Mouse (Mus musculus) CH12.LX (cell line): ENCODE measurements around the gene Jmjd1c. TPM values are rescaled to one million over a fixed set of nuclear protein-coding genes. Genes with fewer than 3 reads are reported as not detected.

Source experiments
- DNase-seq: peaks from one replicate; pipeline ENCODE4 v3.0.0-alpha.2; 2013; ENCODE audit errors: extremely low read depth
- H3K27ac ChIP-seq: 2 replicates; pipeline ENCODE4 v1.5.1; 2012; ENCODE audit warnings: low read depth, mild to moderate bottlenecking, control low read depth, moderate library complexity; ENCODE audit not compliant: insufficient read depth
- H3K27me3 ChIP-seq: replicated peaks from 2 replicates; pipeline ENCODE3; 2012; ENCODE audit warnings: inconsistent platforms
- H3K36me3 ChIP-seq, 2 experiments: replicated peaks in 1 of 2; 2 replicates each; pipeline versions ENCODE3 to v1.6.1; 2012; ENCODE audit warnings: inconsistent platforms in 1 of 2, low read length in 1 of 2, mild to moderate bottlenecking in 1 of 2, mixed read lengths in 1 of 2, moderate library complexity in 1 of 2; ENCODE audit not compliant: control insufficient read depth in 1 of 2, insufficient read depth in 1 of 2
- H3K4me1 ChIP-seq, 2 experiments: 2 replicates each; pipeline ENCODE4 v1.6.1; 2012; ENCODE audit warnings: inconsistent platforms in 1 of 2, moderate library complexity in 1 of 2; ENCODE audit not compliant: insufficient read depth in 2 of 2, control insufficient read depth in 1 of 2
- H3K4me2 ChIP-seq: 2 replicates; pipeline ENCODE4 v1.6.1; 2012; ENCODE audit warnings: low read depth, mild to moderate bottlenecking, control low read depth; ENCODE audit not compliant: poor library complexity, insufficient read depth, severe bottlenecking
- H3K4me3 ChIP-seq, 3 experiments: fragments of 150-350 bp in 1 of 3; sonication (generic) in 1 of 3; replicated peaks in 1 of 3; 2 replicates each; pipeline versions ENCODE3 to v1.5.1; 2011 to 2012; ENCODE audit warnings: low read depth in 2 of 3, low read length in 2 of 3, mild to moderate bottlenecking in 2 of 3, moderate library complexity in 2 of 3, control low read depth in 1 of 3, improper control_type of control experiment in 1 of 3, inconsistent platforms in 1 of 3, mixed read lengths in 1 of 3; ENCODE audit not compliant: poor library complexity in 1 of 3
- H3K79me2 ChIP-seq: replicated peaks from 2 replicates; pipeline ENCODE4 v1.6.1; 2012; ENCODE audit warnings: mild to moderate bottlenecking, moderate library complexity; ENCODE audit not compliant: control insufficient read depth, poor library complexity, insufficient read depth, severe bottlenecking; ENCODE audit errors: extremely low read depth
- H3K9ac ChIP-seq: 2 replicates; pipeline ENCODE4 v1.6.1; 2012; ENCODE audit warnings: low read depth, mild to moderate bottlenecking, control low read depth, moderate library complexity; ENCODE audit not compliant: insufficient read depth
- H3K9me3 ChIP-seq: replicated peaks from 2 replicates; pipeline ENCODE3; 2012; ENCODE audit warnings: low read length, inconsistent platforms, mixed read lengths
- BHLHE40 ChIP-seq: IDR thresholded peaks from 2 replicates; pipeline ENCODE4 v1.6.1; 2011; ENCODE audit warnings: mild to moderate bottlenecking, low read depth, low read length, improper control_type of control experiment
- CHD1 ChIP-seq: IDR thresholded peaks from 2 replicates; pipeline ENCODE4 v1.6.1; 2012; ENCODE audit warnings: low read depth, low read length, improper control_type of control experiment, inconsistent platforms
- CTCF ChIP-seq, 2 experiments: IDR thresholded peaks in 1 of 2; conservative IDR thresholded peaks in 1 of 2; 2 replicates each; pipeline ENCODE4 v1.5.1; 2011 to 2012; ENCODE audit warnings: low read depth in 2 of 2, low read length in 2 of 2, improper control_type of control experiment in 1 of 2, inconsistent platforms in 1 of 2, mild to moderate bottlenecking in 1 of 2, moderate library complexity in 1 of 2
- E2F4 ChIP-seq: IDR thresholded peaks from 2 replicates; pipeline ENCODE4 v1.6.1; 2011; ENCODE audit warnings: low read depth, low read length, improper control_type of control experiment; ENCODE audit not compliant: insufficient replicate concordance
- EP300 ChIP-seq: IDR thresholded peaks from 2 replicates; pipeline ENCODE4 v1.6.1; 2011; ENCODE audit warnings: low read length, improper control_type of control experiment
- ETS1 ChIP-seq: conservative IDR thresholded peaks from 2 replicates; pipeline ENCODE4 v1.6.1; 2012; ENCODE audit warnings: low read depth, mild to moderate bottlenecking, inconsistent platforms, low read length, improper control_type of control experiment, moderate library complexity
- HCFC1 ChIP-seq: IDR thresholded peaks from 2 replicates; pipeline ENCODE4 v1.6.1; 2012; ENCODE audit warnings: low read depth, mild to moderate bottlenecking, inconsistent platforms, low read length, improper control_type of control experiment
- IRF4 ChIP-seq: IDR thresholded peaks from 2 replicates; pipeline ENCODE4 v1.6.1; 2014; ENCODE audit warnings: low read depth, mild to moderate bottlenecking, inconsistent platforms, low read length, improper control_type of control experiment
- JUND ChIP-seq: conservative IDR thresholded peaks from 2 replicates; pipeline ENCODE4 v1.6.1; 2011; ENCODE audit warnings: low read depth, low read length, improper control_type of control experiment
- KAT2A ChIP-seq: IDR thresholded peaks from 2 replicates; pipeline ENCODE4 v1.6.1; 2012; ENCODE audit warnings: low read length, improper control_type of control experiment, inconsistent platforms; ENCODE audit not compliant: insufficient replicate concordance
- MAFK ChIP-seq: IDR thresholded peaks from 2 replicates; pipeline ENCODE4 v1.6.1; 2011; ENCODE audit warnings: low read length, improper control_type of control experiment; ENCODE audit not compliant: insufficient replicate concordance
- MAZ ChIP-seq: IDR thresholded peaks from 2 replicates; pipeline ENCODE4 v1.6.1; 2012; ENCODE audit warnings: low read depth, mild to moderate bottlenecking, inconsistent platforms, low read length, improper control_type of control experiment, moderate library complexity
- MEF2A ChIP-seq: IDR thresholded peaks from 2 replicates; pipeline ENCODE4 v1.6.1; 2014; ENCODE audit warnings: low read depth, mild to moderate bottlenecking, inconsistent platforms, low read length, improper control_type of control experiment, borderline replicate concordance
- NELFE ChIP-seq: IDR thresholded peaks from 2 replicates; pipeline ENCODE4 v1.6.1; 2011; ENCODE audit warnings: low read depth, low read length, improper control_type of control experiment
- PAX5 ChIP-seq: IDR thresholded peaks from 2 replicates; pipeline ENCODE4 v1.6.1; 2012; ENCODE audit warnings: low read length, inconsistent platforms, mixed read lengths
- SIN3A ChIP-seq: IDR thresholded peaks from 2 replicates; pipeline ENCODE4 v1.6.1; 2012; ENCODE audit warnings: low read length, improper control_type of control experiment, inconsistent platforms
- SMC3 ChIP-seq: IDR thresholded peaks from 2 replicates; pipeline ENCODE4 v1.6.1; 2011; ENCODE audit warnings: low read depth, low read length, improper control_type of control experiment
- TCF12 ChIP-seq: IDR thresholded peaks from 2 replicates; pipeline ENCODE4 v1.6.1; 2014; ENCODE audit warnings: low read depth, mild to moderate bottlenecking, inconsistent platforms, low read length, improper control_type of control experiment
- UBTF ChIP-seq: IDR thresholded peaks from 2 replicates; pipeline ENCODE4 v1.6.1; 2012; ENCODE audit warnings: low read depth, mild to moderate bottlenecking, inconsistent platforms, low read length, improper control_type of control experiment, moderate library complexity
- USF1 ChIP-seq: IDR thresholded peaks from 2 replicates; pipeline ENCODE4 v1.6.1; 2014; ENCODE audit warnings: low read depth, mild to moderate bottlenecking, inconsistent platforms, low read length, improper control_type of control experiment
- USF2 ChIP-seq: conservative IDR thresholded peaks from 2 replicates; pipeline ENCODE4 v1.6.1; 2011; ENCODE audit warnings: low read depth, low read length, improper control_type of control experiment
- ZC3H11A ChIP-seq: IDR thresholded peaks from 2 replicates; pipeline ENCODE4 v1.6.1; 2012; ENCODE audit warnings: low read depth, mild to moderate bottlenecking, inconsistent platforms, low read length, improper control_type of control experiment
- ZMIZ1 ChIP-seq: IDR thresholded peaks from 2 replicates; pipeline ENCODE4 v1.6.1; 2012; ENCODE audit warnings: low read depth, mild to moderate bottlenecking, inconsistent platforms, low read length, improper control_type of control experiment
- dilution Hi-C: fragments of 300-500 bp; cut with MboI; formaldehyde crosslinking; loops from 2 replicates; pipeline ENCODE4 v1.14.3; 2020; ENCODE audit warnings: low sequenced_read_pairs; ENCODE audit not compliant: extremely low pct_unique_long_range_greater_than_20kb, extremely low pct_ligation_motif_present
- in situ Hi-C: fragments of 300-500 bp; cut with MboI; formaldehyde crosslinking; loops from 3 replicates; pipeline ENCODE4 v1.14.3; 2019; ENCODE audit warnings: low sequenced_read_pairs, low pct_ligation_motif_present, low pct_unique_long_range_greater_than_20kb, mixed read lengths
- polyA plus RNA-seq: library from polyadenylated mRNA; unstranded; fragments of >175 nt; gene quantifications from 2 replicates; pipeline ENCODE4 v1.2.1, GENCODE M21; 2012; ENCODE audit warnings: low read depth; ENCODE audit not compliant: insufficient read length
- total RNA-seq, 2 experiments: library from RNA; depleted of rRNA; stranded (reverse); fragments of 300-350 nt in 1 of 2; fragments of >200 nt in 1 of 2; gene quantifications; 2 replicates each; pipeline ENCODE4 v1.2.3; 2012 to 2014

Jmjd1c gene
- total and polyA plus RNA-seq, 3 experiments: 41.2 to 50.1 (median 41.6) TPM

GRCm38 (mm10) chr10:67264852-67265251, 168.9 kb downstream of the Jmjd1c start (continued):
- no peak for TF ChIP-seq IRF4
- no peak for TF ChIP-seq TCF12
- TF ChIP-seq NELFE: no peak
- peak; percentile 93 for TF ChIP-seq SMC3
- TF ChIP-seq MAZ: no peak
- no peak for TF ChIP-seq MEF2A
- no peak for TF ChIP-seq BHLHE40
- TF ChIP-seq E2F4: no peak
- no peak for TF ChIP-seq ZC3H11A
- no peak for TF ChIP-seq MAFK
- TF ChIP-seq USF1: no peak
- peak; percentile 51 to 80 for TF ChIP-seq CTCF (conservative IDR thresholded peaks at IDR 0.05 in 1 of 2, IDR thresholded peaks at IDR 0.05 in 1 of 2; ENCODE audit: low read depth in 2 of 2, low read length in 2 of 2)
- TF ChIP-seq, all 38 proteins: peak for 4

GRCm38 (mm10) chr10:67275916-67276315, 180.0 kb downstream of the Jmjd1c start:
- no peak overlapping the region for H3K4me2 ChIP-seq
- peaks cover 30 to 73% of the 10 kb centered on the region in 2 experiments for H3K36me3 ChIP-seq
- H3K9me3 ChIP-seq: no peaks in the 10 kb centered on the region
- in situ Hi-C loops (no loop called here), dilution Hi-C loops (no loop called here)
- peaks cover 0 to 16% of the 10 kb centered on the region in 2 experiments; a peak in 2 of 4 replicates for H3K4me1 ChIP-seq
- no peaks in the 10 kb centered on the region for H3K27me3 ChIP-seq
- H3K79me2 ChIP-seq: peaks cover 47% of the 10 kb centered on the region
- no peak overlapping the region for H3K9ac ChIP-seq
- TF ChIP-seq CHD1 (no peak), USF1 (no peak), ZMIZ1 (no peak), SIN3A (no peak), ETS1 (no peak), JUND (no peak), UBTF (no peak), MAZ (no peak), USF2 (no peak), PAX5 (no peak), EP300 (no peak), HCFC1 (no peak), KAT2A (no peak)
- H3K27ac ChIP-seq: no peak overlapping the region
- no peak for DNase-seq
- no peak overlapping the region for H3K4me3 ChIP-seq
